Mouse (Mus musculus) E14TG2a.4 (cell line): ENCODE data around the gene Erbb4.

ENCODE experiments used
- CTCF ChIP-seq: conservative IDR thresholded peaks from 2 replicates; pipeline ENCODE4 v1.5.1; 2014; ENCODE audit warnings: low read length
- POU5F1 ChIP-seq: IDR thresholded peaks from 2 replicates; pipeline ENCODE4 v1.6.1; 2014; ENCODE audit warnings: low read length, borderline replicate concordance

DNA sequence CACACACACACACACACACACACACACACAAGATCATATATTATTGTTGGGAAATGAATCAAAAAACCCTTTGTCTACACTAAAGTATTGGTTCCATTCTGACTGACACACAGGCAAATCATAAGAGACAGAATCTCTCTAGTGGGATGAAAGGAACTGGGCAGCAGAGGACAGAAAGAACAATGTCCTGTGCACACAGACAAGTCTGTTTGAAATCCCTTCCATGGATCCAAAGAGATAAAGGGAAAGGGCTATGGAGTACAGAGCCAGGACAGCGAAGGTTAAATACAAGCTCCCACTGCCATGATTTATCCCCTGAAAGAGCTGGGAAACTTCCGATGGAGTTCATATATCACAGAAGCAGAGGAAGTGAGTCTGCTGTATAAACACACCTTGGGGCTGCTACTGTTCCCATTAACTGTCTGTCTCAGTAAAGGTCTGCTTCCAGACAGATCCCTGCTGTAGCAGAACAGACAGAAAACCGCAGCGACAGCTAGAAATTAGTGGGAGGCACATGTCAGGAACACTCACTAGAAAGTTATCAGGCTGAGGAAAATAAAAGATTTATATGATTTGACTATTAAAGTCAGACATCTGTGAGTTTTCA, 320.3 kb downstream of the Erbb4 start:
- no peak for TF ChIP-seq CTCF
- no peak for TF ChIP-seq POU5F1
